Comparison of ENCODE assay signal across 8 mouse cellular contexts in the genomic region with DNA sequence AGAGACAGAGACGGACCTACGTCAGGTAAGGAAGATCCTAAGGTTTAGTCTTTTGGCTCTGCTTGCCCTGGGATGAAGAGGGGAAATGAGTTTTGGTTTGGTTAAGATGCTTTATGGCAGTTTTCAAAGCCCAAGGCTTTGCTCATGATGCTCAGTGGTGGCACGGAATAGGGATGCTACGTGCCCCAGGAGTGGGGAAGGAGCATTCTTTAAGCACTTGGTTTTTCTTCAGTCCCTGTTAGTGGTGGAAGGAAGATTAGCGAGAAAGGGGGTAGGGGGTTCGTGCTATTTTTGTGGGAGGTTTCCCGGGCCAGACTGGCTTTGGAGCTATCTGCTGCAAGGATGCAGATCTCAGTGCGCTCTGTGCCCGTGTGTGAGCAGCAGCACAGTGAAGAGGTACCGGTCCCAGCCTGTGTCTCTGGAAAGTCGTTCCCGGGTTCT. TPM values are rescaled to one million over a fixed set of nuclear protein-coding genes. Genes with fewer than 3 reads are reported as not detected.
A peak's percentile ranks its signal among the peaks of the same experiment; 100 is the strongest.
DNase-seq lines count a peak whose midpoint lies in the region; ATAC-seq and TF ChIP-seq lines count a peak whose summit lies in the region.

No protein-coding gene starts in this region.

- WGBS in heart, embryonic 15.5 days, result 0% methylated on average over 12 of the region's 12 CpGs
- 0% methylated on average over 12 of the region's 12 CpGs for WGBS in kidney, postnatal 0 days
- 0% methylated on average over 12 of the region's 12 CpGs for WGBS in midbrain, embryonic 12.5 days

- H3K9me3 ChIP-seq in heart, embryonic 15.5 days (replicated peaks), result no peaks in the 10 kb centered on the region
- no peaks in the 10 kb centered on the region for H3K9me3 ChIP-seq in kidney, postnatal 0 days (replicated peaks; ENCODE audit: low read length)
- H3K9me3 ChIP-seq in midbrain, embryonic 12.5 days, result no peaks in the 10 kb centered on the region

- ATAC-seq in CD4-positive, CD25-positive, alpha-beta regulatory T cell, adult 4 months, result peak; percentile 1
- no peak for ATAC-seq in heart, embryonic 15.5 days (replicated peaks; ENCODE audit: insufficient number of reproducible peaks, insufficient read depth, low FRiP score, low read depth)
- no peak for ATAC-seq in kidney, postnatal 0 days (replicated peaks; ENCODE audit: low FRiP score, low read depth)
- ATAC-seq in midbrain, embryonic 12.5 days (ENCODE audit: low FRiP score, low read depth), result no peak

- 0 out of 2 replicates have a peak, but pooled peaks cover 4% of the 10 kb centered on the region for H3K36me3 ChIP-seq in heart, embryonic 15.5 days
- H3K36me3 ChIP-seq in kidney, postnatal 0 days (ENCODE audit: insufficient read depth, low read length), result no peaks in the 10 kb centered on the region
- H3K36me3 ChIP-seq in midbrain, embryonic 12.5 days, result peaks cover 18% of the 10 kb centered on the region; the same call in 1 of the 2 replicates

- H3K27me3 ChIP-seq in heart, embryonic 15.5 days, result no peaks in the 10 kb centered on the region
- no peaks in the 10 kb centered on the region for H3K27me3 ChIP-seq in kidney, postnatal 0 days (ENCODE audit: insufficient read depth, low read length)
- H3K27me3 ChIP-seq in midbrain, embryonic 12.5 days, result peaks cover 9% of the 10 kb centered on the region; the same call in 1 of the 2 replicates

- H3K4me1 ChIP-seq in heart, embryonic 15.5 days (replicated peaks), result peaks cover 33% of the 10 kb centered on the region
- peaks cover 6% of the 10 kb centered on the region; the same call in 1 of the 2 replicates for H3K4me1 ChIP-seq in kidney, postnatal 0 days (replicated peaks; ENCODE audit: insufficient read depth, low read length)
- peaks cover 39% of the 10 kb centered on the region for H3K4me1 ChIP-seq in midbrain, embryonic 12.5 days

- H3K4me3 ChIP-seq in heart, embryonic 15.5 days, result peak overlapping the region; percentile 80
- H3K4me3 ChIP-seq in kidney, postnatal 0 days (replicated peaks; ENCODE audit: low read depth, low read length), result peak overlapping the region; percentile 46
- H3K4me3 ChIP-seq in midbrain, embryonic 12.5 days, result peak overlapping the region; percentile 76

- H3K9ac ChIP-seq in heart, embryonic 15.5 days, result peak overlapping the region; percentile 70
- H3K9ac ChIP-seq in kidney, postnatal 0 days (ENCODE audit: low read depth, low read length), result peak overlapping the region; percentile 31
- H3K9ac ChIP-seq in midbrain, embryonic 12.5 days (replicated peaks), result peak overlapping the region; percentile 70

- TF ChIP-seq CTCF in kidney, postnatal 0 days (IDR thresholded peaks at IDR 0.05; ENCODE audit: low read depth), result no peak

- peak overlapping the region; percentile 84 for H3K4me2 ChIP-seq in heart, embryonic 15.5 days
- H3K4me2 ChIP-seq in kidney, postnatal 0 days (ENCODE audit: low read length), result peak overlapping the region; percentile 66
- H3K4me2 ChIP-seq in midbrain, embryonic 12.5 days (replicated peaks), result peak overlapping the region; percentile 69

- peak; percentile 24 for DNase-seq in gastrocnemius, postnatal 10 days
- no peak for DNase-seq in gastrocnemius, postnatal 14 days
- DNase-seq in cerebellum, adult 8-10 months, result peak; percentile 42
- peak; percentile 33 for DNase-seq in kidney, postnatal 0 days (ENCODE audit: low spot score)
- DNase-seq in testis, postnatal 14 days (ENCODE audit: low spot score), result no peak

- H3K27ac ChIP-seq in heart, embryonic 15.5 days, result peak overlapping the region; percentile 85
- H3K27ac ChIP-seq in kidney, postnatal 0 days, result peak overlapping the region; percentile 0; the same call in 1 of the 2 replicates
- peak overlapping the region; percentile 84 for H3K27ac ChIP-seq in midbrain, embryonic 12.5 days (replicated peaks)

- intact Hi-C loops in gastrocnemius, postnatal 14 days (cut with DNase I; ENCODE audit: low total_unique reads), result no loop called here

RNA-seq across cellular contexts. Expression of a gene that starts 0.7 kb away (rescaled TPM):
- 1 to 10 TPM; 1.4 to 2.1 TPM for total RNA-seq in gastrocnemius, postnatal 10 days (2021)
- total RNA-seq in gastrocnemius, postnatal 14 days (2021), result 1 to 10 TPM; 1.6 to 1.9 TPM
- polyA plus RNA-seq in CD4-positive, CD25-positive, alpha-beta regulatory T cell, adult 4 months (2017; shearing (Covaris generic)), result under 1 TPM in 1 of 2 experiments, not detected in 1; 0.94 TPM
- polyA plus RNA-seq in heart, embryonic 15.5 days (2015; fragmentation: Nextera tagmentation; extraction: Ambion mirVana), result 1.7 and 2.1 TPM in 2 replicates
- polyA plus RNA-seq in kidney, postnatal 0 days (2015; fragmentation: Nextera tagmentation; extraction: Ambion mirVana), result 2.1 and 2.3 TPM in 2 replicates
- 1.7 and 2.8 TPM in 2 replicates for polyA plus RNA-seq in midbrain, embryonic 12.5 days (2016; fragmentation: Nextera tagmentation; extraction: Ambion mirVana)

RNA-seq across cellular contexts. Expression of a gene that starts 21.7 kb away (rescaled TPM):
- 10 to 100 TPM; 24.9 to 39.5 TPM for total RNA-seq in gastrocnemius, postnatal 10 days (2021)
- total RNA-seq in gastrocnemius, postnatal 14 days (2021), result 10 to 100 TPM; 14.0 to 28.0 TPM
- 10 to 100 TPM; 17.7 to 21.3 TPM for polyA plus RNA-seq in CD4-positive, CD25-positive, alpha-beta regulatory T cell, adult 4 months (2017; shearing (Covaris generic))
- polyA plus RNA-seq in heart, embryonic 15.5 days (2015; fragmentation: Nextera tagmentation; extraction: Ambion mirVana), result 10.5 and 14.0 TPM in 2 replicates
- 3.1 and 3.4 TPM in 2 replicates for polyA plus RNA-seq in kidney, postnatal 0 days (2015; fragmentation: Nextera tagmentation; extraction: Ambion mirVana)
- polyA plus RNA-seq in midbrain, embryonic 12.5 days (2016; fragmentation: Nextera tagmentation; extraction: Ambion mirVana), result 9.0 and 10.3 TPM in 2 replicates

Comparison
In these comparisons a context has a peak if more than half of its experiments do, and no peak if none do; other contexts are left out.
1. DNase-seq: peak in gastrocnemius, postnatal 10 days (single experiment), cerebellum, adult 8-10 months (single experiment) and kidney, postnatal 0 days (single experiment); none in gastrocnemius, postnatal 14 days (single experiment) and testis, postnatal 14 days (single experiment).
2. H3K27ac ChIP-seq: peak in every context shown above with its lines; median percentile 85 in heart, embryonic 15.5 days; 84 in midbrain, embryonic 12.5 days; 0 in kidney, postnatal 0 days.
3. Peak in every context shown above with its lines, with median percentiles within 50 percentile points of each other: H3K4me2 ChIP-seq, H3K4me3 ChIP-seq and H3K9ac ChIP-seq.